Mouse (Mus musculus) urinary bladder, postnatal 4 days (tissue): ENCODE data around the gene Hapln1.

Experiments
- DNase-seq, 2 experiments: peaks; one replicate each; pipeline ENCODE4 v3.0.0; 2021 to 2022; ENCODE audit warnings: low spot score in 2 of 2

The Hapln1 gene

GRCm38 (mm10) chr13:89600466-89600865 is 60.9 kb downstream of the Hapln1 start:
- DNase-seq: no peak

GRCm38 (mm10) chr13:89603336-89603735 is 63.7 kb downstream of the Hapln1 start:
- DNase-seq: no peak

GRCm38 (mm10) chr13:89607399-89607798 is 67.8 kb downstream of the Hapln1 start:
- DNase-seq: no peak

GRCm38 (mm10) chr13:89619064-89619463 is 79.5 kb downstream of the Hapln1 start:
- DNase-seq: no peak

- DNase-seq: no peak
Observed at GRCm38 (mm10) chr13:89634137-89634683, 94.6 kb downstream of the Hapln1 start.

- no peak for DNase-seq
Observed at GRCm38 (mm10) chr13:89637012-89637411, 97.4 kb downstream of the Hapln1 start.

- no peak for DNase-seq
Observed at GRCm38 (mm10) chr13:89645589-89645988, 106.0 kb downstream of the Hapln1 start.

GRCm38 (mm10) chr13:89652773-89653172 is 113.2 kb downstream of the Hapln1 start:
- DNase-seq: no peak

- DNase-seq: no peak
Observed at GRCm38 (mm10) chr13:89653279-89653678, 113.7 kb downstream of the Hapln1 start.

GRCm38 (mm10) chr13:89657046-89657445 is 117.5 kb downstream of the Hapln1 start:
- DNase-seq: no peak
